11 mouse cellular contexts compared by ENCODE assay signal in genomic region chr9:95533817-95534216, GRCm38 (mm10). TPM values are rescaled to one million over a fixed set of nuclear protein-coding genes. Genes with fewer than 3 reads are reported as not detected.
DNase-seq lines count a peak whose midpoint lies in the region; ATAC-seq and TF ChIP-seq lines count a peak whose summit lies in the region.
"Had no signal": no experiment of that assay in that cellular context is flagged by ENCODE, and none has a peak within 500 bp of the region (broad histone marks: within the 10 kb centered on the region; RNA-seq: fewer than 3 reads in every experiment).

No protein-coding gene starts in this region.

- no peak for TF ChIP-seq POLR2A in kidney, adult 2 months (IDR thresholded peaks at IDR 0.05; ENCODE audit: low read depth, low read length)
- no peak for TF ChIP-seq POLR2A in CH12.LX (IDR thresholded peaks at IDR 0.05; ENCODE audit: low read depth, low read length)

- H3K27ac ChIP-seq in kidney, adult 2 months (ENCODE audit: insufficient read depth, low read depth, low read length): no peak overlapping the region
- H3K27ac ChIP-seq in CH12.LX (ENCODE audit: insufficient read depth, low read depth): no peak overlapping the region
- H3K27ac ChIP-seq in kidney, embryonic 15.5 days: no peak overlapping the region
- H3K27ac ChIP-seq: embryonic facial prominence, embryonic 12.5 days; hindbrain, embryonic 15.5 days; midbrain, embryonic 12.5 days had no signal

- peak; percentile 52 for TF ChIP-seq RAD21 in CH12.LX (IDR thresholded peaks at IDR 0.05; ENCODE audit: low read depth, low read length)

- H3K36me3 ChIP-seq in kidney, adult 2 months (ENCODE audit: control insufficient read depth, insufficient read depth, low read length): no peaks in the 10 kb centered on the region
- no peaks in the 10 kb centered on the region for H3K36me3 ChIP-seq in CH12.LX (replicated peaks in 1 of 2; ENCODE audit: control insufficient read depth in 1 of 2, insufficient read depth in 1 of 2, low read length in 1 of 2)
- H3K36me3 ChIP-seq in kidney, embryonic 15.5 days: no peaks in the 10 kb centered on the region
- H3K36me3 ChIP-seq: embryonic facial prominence, embryonic 12.5 days; hindbrain, embryonic 15.5 days; midbrain, embryonic 12.5 days had no signal

- H3K27me3 ChIP-seq in kidney, adult 2 months (replicated peaks; ENCODE audit: control insufficient read depth, insufficient read depth, low read length): no peaks in the 10 kb centered on the region
- no peaks in the 10 kb centered on the region for H3K27me3 ChIP-seq in CH12.LX (replicated peaks)
- H3K27me3 ChIP-seq in kidney, embryonic 15.5 days: no peaks in the 10 kb centered on the region
- H3K27me3 ChIP-seq: embryonic facial prominence, embryonic 12.5 days; hindbrain, embryonic 15.5 days; midbrain, embryonic 12.5 days had no signal

- H3K4me1 ChIP-seq in kidney, adult 2 months (ENCODE audit: control insufficient read depth, insufficient read depth, low read length): peaks cover under 1% of the 10 kb centered on the region; the same call in 1 of the 2 replicates
- H3K4me1 ChIP-seq in CH12.LX (ENCODE audit: control insufficient read depth in 1 of 2, insufficient read depth in 2 of 2): no peaks in the 10 kb centered on the region
- H3K4me1 ChIP-seq in kidney, embryonic 15.5 days: no peaks in the 10 kb centered on the region
- H3K4me1 ChIP-seq: embryonic facial prominence, embryonic 12.5 days; hindbrain, embryonic 15.5 days had no signal

- DNase-seq in CD4-positive, CD25-positive, alpha-beta regulatory T cell, adult 2 months (ENCODE audit: low read depth, low spot score): peak; percentile 26
- no peak for DNase-seq in kidney, adult 2 months
- DNase-seq in kidney, adult 8-10 months: no peak
- no peak for DNase-seq in CH12.LX (ENCODE audit: extremely low read depth)
- DNase-seq in ovary, adult 18-20 months (ENCODE audit: low spot score): no peak

- no peak overlapping the region for H3K9ac ChIP-seq in CH12.LX (ENCODE audit: insufficient read depth, low read depth)
- H3K9ac ChIP-seq in kidney, embryonic 15.5 days: no peak overlapping the region
- H3K9ac ChIP-seq: embryonic facial prominence, embryonic 12.5 days; hindbrain, embryonic 15.5 days; midbrain, embryonic 12.5 days had no signal

- in situ Hi-C loops in CH12.LX (cut with MboI; ENCODE audit: low pct_ligation_motif_present, low pct_unique_long_range_greater_than_20kb, low sequenced_read_pairs): loop anchor here (10.0 kb wide), 2 partner anchors 151 to 321 kb away; partner anchors contain the start of gene Atr

- dilution Hi-C loops in CH12.LX (cut with MboI; ENCODE audit: extremely low pct_ligation_motif_present, extremely low pct_unique_long_range_greater_than_20kb, low sequenced_read_pairs): no loop called here

- H3K79me2 ChIP-seq in CH12.LX (replicated peaks; ENCODE audit: control insufficient read depth, extremely low read depth, insufficient read depth, poor library complexity, severe bottlenecking): no peaks in the 10 kb centered on the region

- ATAC-seq in CD4-positive, CD25-positive, alpha-beta regulatory T cell, adult 4 months: no peak
- 0 out of 2 replicates have a peak, but pooled peaks have one; percentile 56 for ATAC-seq in erythroblast, adult 5-6 weeks (replicated peaks; ENCODE audit: low FRiP score, poor library complexity, severe bottlenecking)
- ATAC-seq in kidney, embryonic 15.5 days (replicated peaks; ENCODE audit: low FRiP score): no peak

- H3K4me2 ChIP-seq in CH12.LX (ENCODE audit: insufficient read depth, low read depth, poor library complexity, severe bottlenecking): no peak overlapping the region
- no peak overlapping the region for H3K4me2 ChIP-seq in kidney, embryonic 15.5 days
- H3K4me2 ChIP-seq: embryonic facial prominence, embryonic 12.5 days; hindbrain, embryonic 15.5 days; midbrain, embryonic 12.5 days had no signal

- WGBS in kidney, adult 2 months: 31% methylated on average over 6 of the region's 6 CpGs
- 45% methylated on average over 6 of the region's 6 CpGs for WGBS in kidney, embryonic 15.5 days

- H3K4me3 ChIP-seq in kidney, adult 2 months (ENCODE audit: insufficient read depth, low read depth, low read length): no peak overlapping the region
- no peak overlapping the region for H3K4me3 ChIP-seq in CH12.LX (replicated peaks in 1 of 3; ENCODE audit: low read depth in 2 of 3, low read length in 2 of 3, poor library complexity in 1 of 3)
- H3K4me3 ChIP-seq in kidney, embryonic 15.5 days (replicated peaks): no peak overlapping the region
- H3K4me3 ChIP-seq: embryonic facial prominence, embryonic 12.5 days; hindbrain, embryonic 15.5 days; midbrain, embryonic 12.5 days had no signal

- no peaks in the 10 kb centered on the region for H3K9me3 ChIP-seq in CH12.LX (replicated peaks; ENCODE audit: low read length)
- H3K9me3 ChIP-seq in kidney, embryonic 15.5 days (replicated peaks): no peaks in the 10 kb centered on the region
- H3K9me3 ChIP-seq: embryonic facial prominence, embryonic 12.5 days; hindbrain, embryonic 15.5 days; midbrain, embryonic 12.5 days had no signal

- TF ChIP-seq EP300 in CH12.LX (IDR thresholded peaks at IDR 0.05; ENCODE audit: low read length): no peak

- peak; percentile 35; the same call in 1 of the 2 replicates for TF ChIP-seq CTCF in kidney, adult 2 months (conservative IDR thresholded peaks at IDR 0.05; ENCODE audit: insufficient read depth, insufficient read length, low read depth, low read length)
- peak; percentile 22 to 69; a peak in 3 of 4 replicates for TF ChIP-seq CTCF in CH12.LX (conservative IDR thresholded peaks at IDR 0.05 in 1 of 2, IDR thresholded peaks at IDR 0.05 in 1 of 2; ENCODE audit: low read depth in 2 of 2, low read length in 2 of 2)

TF ChIP-seq in CH12.LX, 34 proteins besides CTCF, POLR2A, EP300 and RAD21:
- TF ChIP-seq SMC3 (IDR thresholded peaks at IDR 0.05; ENCODE audit: low read depth, low read length) (peak; percentile 63), ZKSCAN1 (IDR thresholded peaks at IDR 0.05; ENCODE audit: borderline replicate concordance, low read depth, low read length) (no peak)

RNA-seq across cellular contexts. Expression of gene U2surp, which starts 22.0 kb away (rescaled TPM):
- polyA plus RNA-seq in CD4-positive, CD25-positive, alpha-beta regulatory T cell, adult 4 months (2017; shearing (Covaris generic)): 100 to 1,000 TPM; 182 to 241 TPM
- 3.0 and 4.8 TPM in 2 replicates for polyA plus RNA-seq in kidney, adult 2 months (2012; rRNA removed)
- 46.5 and 64.0 TPM in 2 replicates for total RNA-seq in CH12.LX (2012; rRNA removed)
- 87.7 and 121 TPM in 2 replicates for total RNA-seq in CH12.LX (2014; rRNA removed)
- 100 and 103 TPM in 2 replicates for polyA plus RNA-seq in CH12.LX (2012; ENCODE audit: insufficient read length, low read depth)
- 46.0 and 63.0 TPM in 2 replicates for total RNA-seq in erythroblast, adult 5-6 weeks (2015; ENCODE audit: low replicate concordance)
- total RNA-seq in erythroblast, adult 5-6 weeks (2017; ENCODE audit: low replicate concordance): 50.9 and 52.0 TPM in 2 replicates
- 135 and 177 TPM in 2 replicates for polyA plus RNA-seq in kidney, embryonic 15.5 days (2015; fragmentation: Nextera tagmentation; extraction: Ambion mirVana)

RNA-seq across cellular contexts. Expression of gene Paqr9, which starts 25.6 kb away (rescaled TPM):
- under 1 TPM in 1 of 2 experiments, not detected in 1; 0.05 TPM for polyA plus RNA-seq in CD4-positive, CD25-positive, alpha-beta regulatory T cell, adult 4 months (2017; shearing (Covaris generic))
- polyA plus RNA-seq in kidney, adult 2 months (2012; rRNA removed): 33.3 and 48.2 TPM in 2 replicates
- total RNA-seq in CH12.LX (2012; rRNA removed): not detected in 2 replicates
- not detected in 2 replicates for total RNA-seq in CH12.LX (2014; rRNA removed)
- polyA plus RNA-seq in CH12.LX (2012; ENCODE audit: insufficient read length, low read depth): not detected in 2 replicates
- 89.2 and 103 TPM in 2 replicates for total RNA-seq in erythroblast, adult 5-6 weeks (2015; ENCODE audit: low replicate concordance)
- total RNA-seq in erythroblast, adult 5-6 weeks (2017; ENCODE audit: low replicate concordance): 114 and 145 TPM in 2 replicates
- 0.95 and 1.1 TPM in 2 replicates for polyA plus RNA-seq in kidney, embryonic 15.5 days (2015; fragmentation: Nextera tagmentation; extraction: Ambion mirVana)

Comparison
In these comparisons a context has a peak if more than half of its experiments do, and no peak if none do; other contexts are left out.
1. RNA of gene U2surp, which starts 22.0 kb away (polyA plus RNA-seq): 182 to 241 TPM in CD4-positive, CD25-positive, alpha-beta regulatory T cell, adult 4 months, 135 to 177 TPM in kidney, embryonic 15.5 days and 100 to 103 TPM in CH12.LX; 3.0 to 4.8 TPM in kidney, adult 2 months; every median in the first group is over 10 times any median in the second.
2. RNA of gene Paqr9, which starts 25.6 kb away (polyA plus RNA-seq): 33.3 to 48.2 TPM in kidney, adult 2 months; 0.95 to 1.1 TPM in kidney, embryonic 15.5 days, 0.05 TPM in CD4-positive, CD25-positive, alpha-beta regulatory T cell, adult 4 months and not detected in CH12.LX; every median in the first group is over 10 times any median in the second.